Mouse (Mus musculus) left cerebral cortex, adult 9 months (tissue): ENCODE measurements around the gene Sox12.

Experiments used
- DNase-seq, 2 experiments: peaks; one replicate each; pipeline ENCODE4 v3.0.0; 2022; ENCODE audit warnings: low spot score in 2 of 2

Sox12 gene

DNA sequence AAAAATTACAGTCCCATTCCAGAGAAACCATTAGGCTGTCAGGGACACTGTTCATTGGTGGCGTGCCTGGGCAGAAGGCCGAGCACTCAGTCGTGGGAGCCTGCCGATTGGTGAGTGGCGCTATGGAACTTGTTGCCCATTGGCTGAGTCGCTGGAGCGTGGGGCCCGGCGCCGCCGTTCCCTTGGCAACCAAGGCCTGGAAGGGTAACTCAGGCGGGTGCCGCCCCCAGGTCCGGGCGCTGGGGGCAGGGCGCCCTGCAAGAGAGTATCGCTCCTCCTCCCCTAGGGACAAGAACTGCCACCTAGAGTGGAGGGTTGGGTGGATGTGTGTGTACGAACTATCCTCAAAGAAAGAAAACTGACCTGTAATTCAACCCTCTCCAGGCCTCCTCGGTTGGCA lies 8.3 kb upstream of the Sox12 start:
- DNase-seq: peak; percentile 92 to 97

DNA sequence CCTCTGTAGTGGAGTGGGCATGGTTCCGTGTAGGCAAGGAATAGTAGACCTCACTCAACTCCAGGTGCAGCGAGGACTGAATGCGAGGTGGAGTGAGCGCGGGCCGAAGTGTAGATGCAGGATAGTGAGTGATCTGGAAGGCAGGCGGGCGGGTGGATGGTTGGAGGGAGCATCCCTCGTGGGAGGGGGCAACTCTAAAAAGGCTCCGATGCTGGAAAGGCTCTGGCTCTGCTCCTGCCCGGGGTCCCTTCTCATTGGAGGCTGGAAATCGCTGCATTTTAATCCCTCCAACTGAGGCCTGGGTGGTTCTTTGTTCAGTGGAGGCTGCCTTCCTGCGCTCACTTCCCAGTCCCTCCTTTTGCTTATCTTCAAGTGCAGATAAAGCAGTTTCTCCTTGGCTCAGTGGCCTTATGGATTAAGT lies 1.3 kb upstream of the Sox12 start:
- DNase-seq: no peak

DNA sequence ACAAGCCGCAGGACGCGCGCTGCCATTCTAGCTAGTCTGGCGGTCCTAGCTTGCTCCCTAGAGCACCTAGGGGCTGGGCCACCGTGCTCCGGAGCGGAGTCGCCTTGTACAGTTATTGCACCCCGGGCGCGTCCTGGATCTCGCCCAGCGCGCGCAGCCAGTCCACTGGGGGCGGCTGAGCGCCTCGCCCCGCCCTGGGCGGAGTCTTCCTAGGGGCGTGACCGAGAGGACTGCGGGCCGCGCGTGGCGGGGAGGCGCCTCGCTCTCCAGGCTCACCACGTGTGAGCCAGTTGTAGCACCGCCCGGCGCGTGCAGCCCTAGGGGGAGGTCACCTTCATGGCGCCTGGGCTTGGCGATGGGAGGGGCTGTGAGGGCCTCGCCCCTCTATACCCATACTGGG lies 828 bp upstream of the Sox12 start:
- DNase-seq: peak; percentile 88 to 90

DNA sequence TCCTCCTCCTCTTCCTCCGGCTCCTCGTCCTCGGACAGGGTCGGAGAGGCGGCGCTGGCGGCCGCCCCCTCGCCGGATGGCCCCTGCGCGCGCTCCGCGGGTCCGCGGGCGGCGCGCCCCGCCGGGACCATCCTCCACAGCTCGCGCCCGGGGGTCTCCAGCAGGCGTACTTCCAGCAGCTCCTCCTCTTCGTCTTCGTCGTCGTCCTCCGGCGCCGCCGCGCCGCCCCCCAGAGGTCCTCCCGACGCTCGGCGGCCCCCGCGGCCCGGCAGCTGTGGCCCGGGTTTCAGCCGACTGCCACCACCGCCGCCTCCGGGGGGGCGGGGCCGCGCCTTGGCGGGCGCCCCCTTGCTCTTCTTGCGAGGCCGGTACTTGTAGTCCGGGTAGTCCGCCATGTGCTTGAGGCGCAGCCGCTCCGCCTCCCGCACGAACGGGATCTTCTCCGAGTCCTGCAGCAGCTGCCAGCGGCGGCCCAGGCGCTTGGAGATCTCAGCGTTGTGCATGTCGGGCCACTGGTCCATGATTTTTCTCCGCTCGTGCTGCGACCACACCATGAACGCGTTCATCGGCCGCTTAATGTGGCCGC lies 766 bp downstream of the Sox12 start:
- DNase-seq: peak in 1 of 2 experiments; percentile 84

DNA sequence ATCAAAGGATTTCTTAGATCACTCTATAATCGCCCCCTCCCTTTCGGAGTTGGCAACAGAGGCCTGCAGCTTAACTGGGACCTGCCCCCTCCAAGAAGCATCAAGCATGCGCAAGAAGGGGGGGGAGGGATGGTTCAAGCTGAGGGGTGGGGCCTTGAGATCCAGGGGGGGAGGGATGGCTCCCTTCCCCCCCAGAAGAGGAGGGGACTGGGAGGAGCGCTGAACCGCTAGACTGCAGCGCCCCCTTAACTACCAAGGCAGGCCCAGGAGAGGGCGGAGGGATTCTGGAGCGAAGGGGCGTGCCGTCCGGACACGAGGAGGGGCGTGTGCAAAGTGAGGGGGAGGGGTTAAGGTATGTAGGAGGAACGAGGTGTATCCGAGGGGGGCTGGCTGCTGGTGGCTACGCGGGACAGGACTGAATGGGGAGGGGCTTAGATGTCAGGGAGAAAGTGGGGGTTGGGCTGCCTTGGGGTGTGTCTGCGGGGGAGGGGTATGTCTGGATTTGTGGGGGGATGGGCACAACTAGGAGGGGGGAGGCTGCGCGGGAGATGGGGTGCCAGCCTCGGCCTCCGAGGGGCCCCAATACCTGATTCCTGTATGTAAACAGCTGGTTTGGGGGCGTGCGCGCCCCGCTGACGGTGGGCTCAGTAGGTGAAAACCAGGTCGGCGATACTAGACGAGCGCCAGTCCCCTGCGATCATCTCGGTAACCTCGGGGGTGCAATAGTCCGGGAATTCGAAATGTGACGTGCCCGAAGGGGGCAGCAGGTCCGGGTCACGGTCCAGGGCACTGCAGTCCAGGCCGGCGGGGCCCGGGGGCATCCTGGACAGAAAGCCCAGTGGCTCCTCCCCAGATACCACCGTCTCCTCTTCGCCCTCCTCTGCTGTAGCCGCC lies 1.5 kb downstream of the Sox12 start:
- peak; percentile 87 to 90 for DNase-seq

DNA sequence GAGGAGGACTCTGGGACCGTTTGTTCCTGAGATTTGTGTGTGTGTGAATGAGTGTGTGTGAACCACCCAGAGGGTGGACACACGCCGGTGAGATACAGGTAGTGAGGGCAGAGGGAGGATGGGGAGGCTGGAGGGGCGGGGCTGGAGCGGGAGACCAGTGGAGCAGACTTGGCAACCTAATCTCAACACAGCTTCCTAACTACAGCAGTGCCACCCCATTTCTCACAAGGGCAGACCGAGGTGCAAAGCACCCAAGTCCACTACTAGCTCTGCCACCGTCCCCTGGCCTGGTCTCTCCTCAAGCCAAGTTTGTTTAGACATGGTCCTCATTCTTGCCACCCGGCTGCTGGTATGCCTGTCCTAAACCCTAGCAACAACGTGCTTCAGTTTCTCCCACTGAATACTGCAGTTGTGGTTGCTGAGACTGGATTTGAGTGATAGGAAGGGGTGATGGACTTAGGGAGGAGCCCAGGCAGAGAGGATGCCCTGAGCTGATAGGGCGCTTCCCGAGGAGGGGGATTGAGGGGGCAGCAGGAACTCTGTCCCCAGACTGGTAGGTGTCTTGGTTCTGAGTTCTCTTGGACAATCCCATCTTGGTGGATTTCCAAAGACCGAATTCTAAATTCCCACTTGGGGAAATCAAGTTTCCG lies 2.5 kb downstream of the Sox12 start:
- no peak for DNase-seq

DNA sequence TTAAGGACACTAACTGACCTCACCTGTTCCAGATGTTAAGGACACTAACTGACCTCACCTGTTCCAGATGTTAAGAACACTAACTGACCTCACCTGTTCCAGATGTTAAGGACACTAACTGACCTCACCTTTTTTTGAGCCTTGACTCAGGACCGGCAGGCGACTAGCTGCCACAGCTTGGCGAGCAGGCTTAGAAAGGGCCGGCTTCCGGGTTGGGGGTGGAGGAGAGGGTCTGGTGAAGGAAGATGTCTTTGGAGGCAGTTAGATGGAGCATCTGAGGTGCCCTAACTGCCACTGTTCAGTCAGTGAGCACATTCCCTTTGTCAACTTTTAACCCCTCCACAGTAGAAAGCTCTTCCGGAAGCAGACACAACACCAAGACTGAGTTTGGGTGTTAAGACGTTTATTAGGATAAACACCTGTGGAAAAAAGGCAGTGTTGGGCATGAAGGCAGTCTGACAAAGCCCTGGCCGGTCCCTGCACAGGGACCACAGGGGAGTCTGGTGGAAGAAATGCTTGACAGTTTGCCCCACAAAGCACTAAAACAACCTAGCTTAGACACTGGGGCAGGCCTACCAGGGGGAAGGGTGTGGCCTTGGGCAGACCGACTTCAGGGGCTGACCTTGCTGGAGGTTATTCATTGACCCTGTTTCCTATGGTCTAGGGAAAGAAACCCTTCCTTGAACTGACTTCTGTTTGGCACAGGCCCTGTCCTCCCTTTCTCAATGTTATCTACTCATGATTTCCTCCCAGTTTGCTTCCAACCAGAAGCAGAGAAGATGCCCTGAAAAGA lies 4.4 kb downstream of the Sox12 start:
- no peak for DNase-seq

DNA sequence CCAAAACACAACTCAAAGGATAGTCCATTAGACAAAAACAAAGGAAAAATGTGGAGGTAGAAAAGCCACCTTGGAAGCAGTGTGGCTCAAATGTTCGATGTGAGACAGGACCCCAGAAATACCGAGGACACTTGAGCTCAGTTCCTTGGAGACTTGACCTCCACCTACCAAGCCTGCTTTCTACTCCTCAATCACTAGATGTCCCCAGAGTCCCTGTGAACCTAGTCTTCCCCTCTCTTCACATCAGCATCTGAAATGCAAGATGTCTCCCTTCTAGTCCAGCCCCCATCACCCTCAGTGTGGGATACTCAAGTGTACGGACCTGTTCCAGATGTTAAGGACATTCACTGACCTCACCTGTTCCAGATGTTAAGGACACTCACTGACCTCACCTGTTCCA lies 5.1 kb downstream of the Sox12 start:
- peak in 1 of 2 experiments; percentile 68 for DNase-seq

DNA sequence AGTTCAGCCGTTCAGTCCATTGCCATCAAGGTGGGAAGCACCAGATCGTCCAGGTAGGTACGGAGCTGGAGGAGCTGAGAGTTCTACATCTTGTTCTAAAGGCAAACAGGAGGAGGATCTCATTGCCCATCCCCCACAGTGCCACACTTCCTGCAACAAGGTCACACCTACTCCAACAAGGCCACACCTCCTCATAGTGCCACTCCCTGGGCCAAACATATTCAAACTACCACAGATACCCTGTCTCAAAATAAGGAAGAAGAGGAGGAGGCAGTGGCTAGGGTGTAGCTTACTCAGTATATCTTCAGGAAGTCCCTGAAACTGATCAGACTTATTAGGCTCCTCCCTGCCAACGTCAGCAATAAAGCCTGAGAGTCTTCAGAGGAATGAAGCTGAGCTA lies 13.7 kb downstream of the Sox12 start:
- DNase-seq: no peak

DNA sequence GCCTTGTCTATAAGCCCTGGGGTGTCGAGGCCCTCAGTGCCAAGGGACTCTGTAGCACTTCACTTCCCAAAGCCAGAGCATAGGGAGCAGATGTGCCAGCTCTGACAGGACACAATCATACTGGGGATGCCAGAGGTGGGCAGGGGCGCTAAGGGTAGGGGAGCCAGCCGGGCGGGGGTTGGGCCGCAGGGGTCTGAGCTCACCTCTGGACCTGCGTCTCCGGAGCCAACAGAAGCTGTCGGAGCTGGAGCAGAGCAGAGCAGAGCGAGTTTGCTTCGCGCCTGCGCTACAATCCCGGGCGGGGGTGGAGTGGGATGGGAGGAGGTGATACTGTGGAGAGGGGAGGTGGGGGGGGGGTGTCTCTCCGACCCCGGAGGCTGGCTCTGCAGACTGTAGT lies 21.5 kb downstream of the Sox12 start, which contains the start of gene Nrsn2:
Nrsn2 (minus strand) TSS at position 294 of the 397 bp plus-strand sequence.
- DNase-seq: peak in 1 of 2 experiments; percentile 29

DNA sequence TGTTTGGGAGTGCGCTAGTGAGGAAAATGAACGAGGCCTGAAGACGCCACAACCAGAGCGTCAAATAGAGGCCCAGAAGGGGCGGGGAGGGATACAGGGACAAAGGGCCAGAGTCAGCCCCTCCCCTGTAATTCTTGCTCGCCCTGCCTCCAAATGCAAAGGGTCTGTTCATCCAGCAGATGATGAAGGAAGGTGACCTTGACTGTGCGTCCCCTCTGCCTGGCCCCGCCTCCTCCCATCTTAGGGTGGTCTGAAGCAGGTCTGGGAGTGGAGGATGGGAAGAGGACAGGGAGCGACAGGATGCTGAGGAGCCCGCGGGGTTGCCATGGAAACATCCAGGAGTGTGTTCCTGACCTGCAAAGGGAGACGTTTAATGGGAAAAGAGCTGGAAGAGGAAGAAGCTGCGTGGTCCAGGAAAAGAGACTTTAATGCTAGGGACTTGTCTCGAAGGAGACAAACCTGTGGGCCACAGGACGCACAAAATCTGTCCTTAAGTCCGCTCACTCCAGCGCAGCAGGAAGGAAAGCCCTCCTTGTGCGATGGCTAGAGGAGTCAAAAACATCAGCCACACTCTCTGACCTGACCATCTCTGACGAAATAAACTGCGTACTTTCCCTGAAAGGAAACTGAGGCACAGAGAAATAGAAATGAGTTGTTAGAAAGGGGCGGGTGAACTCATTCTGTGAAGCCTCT lies 22.1 kb downstream of the Sox12 start:
- peak; percentile 52 to 69 for DNase-seq

DNA sequence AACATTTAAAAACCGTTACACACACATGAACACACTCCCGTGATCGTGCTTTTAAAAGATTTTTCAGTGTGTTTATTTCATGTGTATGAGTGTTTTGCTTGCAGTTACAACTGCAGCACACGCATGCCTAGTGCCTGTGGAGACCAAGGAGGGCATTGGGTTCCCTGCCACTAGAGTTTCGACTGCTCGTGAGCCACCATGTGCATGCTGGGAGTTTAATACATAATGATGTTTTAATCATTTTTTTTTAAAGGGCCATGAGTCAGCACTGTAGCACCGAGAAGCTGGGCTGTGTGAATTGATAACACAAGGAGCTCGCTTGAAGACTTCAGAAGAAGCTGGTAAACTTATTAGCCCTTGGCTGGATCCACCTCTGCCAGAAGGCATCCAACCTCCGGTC lies 24.3 kb downstream of the Sox12 start:
- DNase-seq: no peak

DNA sequence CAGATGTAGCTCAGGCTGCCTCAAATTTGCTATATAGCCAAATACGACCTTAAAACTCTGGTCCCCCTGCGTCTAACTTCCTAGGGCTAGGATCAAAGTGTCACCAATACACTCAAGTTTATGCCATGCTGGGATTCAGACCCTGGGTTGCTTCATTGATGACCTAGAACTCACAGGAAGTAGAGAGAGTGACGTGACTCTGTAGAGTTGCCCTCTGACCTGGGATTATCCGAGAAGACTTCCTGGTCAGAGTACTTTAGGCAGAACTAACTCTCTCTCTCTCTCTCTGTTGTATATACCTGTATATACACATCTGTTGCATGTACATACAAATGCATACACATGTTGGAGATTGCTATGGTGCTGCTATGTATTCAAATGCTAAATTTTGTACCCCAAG lies 25.2 kb downstream of the Sox12 start:
- no peak for DNase-seq

DNA sequence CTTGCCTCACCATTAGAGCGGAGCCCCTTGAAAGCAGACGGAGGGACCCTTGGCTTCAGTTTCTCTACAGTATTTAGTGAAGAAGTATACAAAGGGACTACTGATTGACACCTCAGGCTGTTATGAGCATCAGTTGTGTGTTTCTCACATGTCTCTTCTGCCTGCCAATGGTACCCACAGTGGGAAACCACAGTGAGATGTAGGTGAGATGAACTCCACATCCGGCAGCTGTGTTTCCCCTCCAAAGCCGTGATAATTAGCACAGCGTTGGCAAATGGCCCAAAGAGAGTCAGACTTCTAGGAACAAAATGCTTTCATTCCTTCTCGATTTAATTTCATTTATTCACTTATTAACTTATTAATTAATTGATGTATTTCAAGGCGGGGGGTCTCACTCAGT lies 25.8 kb downstream of the Sox12 start:
- DNase-seq: no peak

DNA sequence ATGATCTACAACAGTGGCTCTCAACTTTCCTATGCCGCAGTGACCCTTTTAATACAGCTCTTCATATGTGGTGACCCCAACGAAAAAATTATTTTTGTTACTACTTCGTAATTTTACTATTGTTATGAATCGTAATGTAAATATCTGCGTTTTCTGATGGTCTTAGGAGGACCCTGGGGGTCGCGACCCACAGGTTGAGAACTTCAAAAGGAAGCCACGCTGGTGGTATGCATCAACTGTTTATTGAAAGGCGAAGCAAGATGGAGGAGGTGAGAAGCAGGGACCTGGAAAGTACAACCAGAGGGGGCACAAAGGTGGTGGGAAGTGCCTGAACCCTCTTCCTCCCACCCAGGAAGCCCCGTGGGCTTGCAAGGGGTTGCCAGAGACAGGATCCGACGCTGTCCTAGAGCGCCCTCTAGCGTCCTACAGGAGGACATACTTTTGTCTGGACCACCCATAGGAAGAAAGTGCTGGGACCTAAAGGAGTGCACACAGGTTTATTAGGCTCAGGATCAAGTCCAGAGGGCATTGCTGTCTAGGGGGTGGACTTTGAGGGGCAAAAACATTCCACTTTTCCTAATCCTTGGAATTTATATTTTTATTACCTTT lies 29.2 kb downstream of the Sox12 start:
- DNase-seq: peak in 1 of 2 experiments; percentile 34

DNA sequence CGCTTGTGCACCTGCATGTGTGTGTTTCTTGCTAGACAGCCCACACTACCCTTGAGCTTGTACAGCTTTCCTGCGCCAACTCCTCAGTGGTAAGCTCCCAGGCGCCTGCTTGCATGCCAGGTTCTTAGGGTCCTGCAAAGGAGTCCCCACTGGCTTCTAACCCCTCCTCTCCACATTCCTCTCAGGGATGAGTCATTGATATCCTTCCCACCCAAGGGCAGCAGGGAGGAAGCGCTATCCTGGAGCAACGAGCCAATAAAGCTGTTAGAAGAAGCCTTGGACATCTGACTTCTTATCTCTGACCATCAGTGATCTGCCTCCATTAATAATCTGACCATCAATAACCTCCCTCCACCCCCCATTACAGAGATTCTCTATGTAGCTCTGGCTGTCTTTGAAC lies 29.9 kb downstream of the Sox12 start:
- DNase-seq: no peak

DNA sequence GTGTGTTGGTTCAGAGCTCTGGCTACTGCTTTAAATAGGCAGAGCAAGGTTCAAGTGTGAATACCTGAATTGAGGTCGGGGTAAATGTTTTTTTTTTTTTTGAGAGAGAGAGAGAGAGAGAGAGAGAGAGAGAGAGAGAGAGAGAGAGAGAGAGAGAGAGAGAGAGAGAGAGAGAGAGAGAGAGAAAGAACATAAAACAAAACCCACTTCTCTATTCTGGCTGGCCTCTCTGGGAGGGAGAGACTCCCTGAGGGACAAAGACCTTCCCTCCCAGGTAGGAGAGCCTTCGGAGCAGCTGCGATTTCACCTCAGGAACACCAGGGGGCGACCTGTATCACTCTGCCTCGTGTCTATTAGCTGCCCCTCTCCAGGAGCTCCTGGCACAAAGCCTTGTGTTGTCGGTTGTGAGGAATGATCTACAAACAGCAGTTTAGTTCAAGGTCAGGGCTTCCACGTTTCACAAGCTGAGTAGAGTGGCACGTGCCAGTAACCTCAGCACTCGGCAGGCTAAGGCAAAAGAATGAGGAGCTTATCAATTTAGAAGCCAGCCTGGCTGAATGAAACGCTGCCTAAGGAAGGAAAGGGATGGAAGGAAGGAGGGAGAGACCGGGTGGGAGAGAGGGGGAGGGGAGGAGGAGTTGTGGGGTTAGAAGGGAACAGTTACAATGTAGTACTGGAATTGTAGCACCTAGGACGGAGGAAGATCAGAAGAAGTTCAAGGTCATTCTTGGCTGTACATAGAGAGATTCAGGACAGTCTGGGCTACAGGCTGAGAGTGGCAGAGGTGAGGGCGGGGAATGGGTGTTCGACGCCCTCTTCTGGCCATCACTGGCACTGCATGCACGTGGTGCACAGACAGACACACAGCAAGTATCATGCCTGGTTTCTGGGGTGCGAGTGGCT lies 34.4 kb downstream of the Sox12 start:
- peak in 1 of 2 experiments; percentile 77 for DNase-seq

DNA sequence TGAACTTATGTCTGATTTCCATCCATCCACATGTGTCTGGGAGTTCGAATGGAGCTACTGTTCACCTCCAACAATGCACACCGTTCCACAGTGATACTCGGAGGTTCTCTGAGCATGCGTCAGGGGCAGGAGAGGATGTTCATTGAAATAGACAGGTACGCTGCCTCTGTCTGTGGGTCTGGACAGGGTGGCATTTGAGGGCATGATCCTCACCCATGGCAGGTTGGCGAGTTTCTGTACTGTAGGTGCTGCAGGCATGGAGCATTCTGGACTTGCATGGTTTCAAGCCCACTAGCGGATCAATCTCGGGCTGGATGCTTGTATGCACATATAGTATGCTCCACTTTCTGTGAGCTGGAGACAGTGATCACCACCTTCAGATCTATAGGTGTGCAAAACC lies 36.7 kb downstream of the Sox12 start:
- no peak for DNase-seq

DNA sequence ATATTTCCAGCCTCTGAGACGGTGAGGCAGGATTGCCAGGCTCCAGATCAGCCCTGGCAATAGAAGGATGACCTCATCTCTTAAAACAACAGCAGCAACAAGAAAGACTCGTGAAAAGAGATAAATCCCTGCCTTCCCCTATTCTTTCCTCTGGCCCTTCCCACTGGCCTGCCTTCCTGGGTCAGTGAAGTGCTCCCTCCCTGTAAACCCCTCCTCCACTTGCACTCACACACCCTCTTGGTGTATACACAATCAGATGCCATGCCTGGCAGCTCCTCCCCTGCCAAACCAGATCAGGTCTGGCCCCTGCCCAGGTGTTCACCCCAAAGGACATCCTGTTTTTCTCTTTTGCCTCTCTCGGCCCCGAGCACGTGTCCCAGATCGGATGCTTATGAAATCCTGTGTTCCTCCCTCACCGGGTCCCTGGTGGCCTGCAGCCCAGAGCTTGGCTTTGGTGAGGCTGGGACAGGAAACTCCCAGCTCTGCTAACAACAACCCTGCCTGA lies 37.5 kb downstream of the Sox12 start:
- no peak for DNase-seq

DNA sequence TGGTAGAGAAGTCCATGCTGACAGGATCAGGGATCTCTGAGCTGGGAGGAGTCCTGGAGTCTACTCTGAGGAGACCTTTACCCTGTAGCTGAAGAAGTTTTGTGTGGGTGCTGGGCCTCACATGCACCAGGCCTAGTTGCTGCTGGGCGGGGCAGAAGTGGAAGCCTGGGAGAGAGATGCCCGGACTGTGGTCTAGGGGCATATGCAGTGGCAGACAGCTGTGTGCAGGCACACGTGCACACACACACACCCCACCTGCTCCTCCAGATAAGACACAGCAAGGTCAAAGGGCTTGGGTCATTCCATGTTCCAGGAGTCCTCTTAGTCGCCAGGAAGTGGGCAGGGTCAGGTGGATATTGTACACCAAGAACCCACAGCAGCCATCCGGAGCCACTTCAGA lies 38.2 kb downstream of the Sox12 start:
- no peak for DNase-seq
